Mouse (Mus musculus) neural tube, embryonic 15.5 days (tissue): ENCODE measurements around the gene Kcnk7. TPM values are rescaled to one million over a fixed set of nuclear protein-coding genes. Genes with fewer than 3 reads are reported as not detected.

Experiments used
- ATAC-seq: fragments of 200-750 bp; cut with Nextera tagmentation; 2 replicates; pipeline ENCODE4 v1.8.0; 2017; ENCODE audit warnings: mild to moderate bottlenecking, moderate TSS enrichment, moderate library complexity; ENCODE audit not compliant: low FRiP score
- H3K27ac ChIP-seq: fragments of 300-500 bp; sonication (generic); replicated peaks from 2 replicates; pipeline ENCODE4 v1.5.1; 2015; ENCODE audit warnings: mild to moderate bottlenecking, inconsistent platforms
- H3K27me3 ChIP-seq: fragments of 300-500 bp; sonication (generic); replicated peaks from 2 replicates; pipeline ENCODE4 v1.6.1; 2015; ENCODE audit warnings: inconsistent platforms
- H3K36me3 ChIP-seq: fragments of 300-500 bp; sonication (generic); 2 replicates; pipeline ENCODE4 v1.6.1; 2015; ENCODE audit warnings: inconsistent platforms
- H3K4me1 ChIP-seq: fragments of 300-500 bp; sonication (generic); 2 replicates; pipeline ENCODE4 v1.6.1; 2015; ENCODE audit warnings: inconsistent platforms
- H3K4me2 ChIP-seq: fragments of 300-500 bp; sonication (generic); 2 replicates; pipeline ENCODE4 v1.6.1; 2015; ENCODE audit warnings: inconsistent platforms, mild to moderate bottlenecking, moderate library complexity
- H3K4me3 ChIP-seq: fragments of 300-500 bp; sonication (generic); replicated peaks from 2 replicates; pipeline ENCODE4 v1.5.1; 2015; ENCODE audit warnings: mild to moderate bottlenecking, inconsistent platforms
- H3K9ac ChIP-seq: fragments of 300-500 bp; sonication (generic); replicated peaks from 2 replicates; pipeline ENCODE4 v1.6.1; 2015; ENCODE audit warnings: mild to moderate bottlenecking, inconsistent platforms
- H3K9me3 ChIP-seq: fragments of 300-500 bp; sonication (generic); replicated peaks from 2 replicates; pipeline ENCODE4 v1.6.1; 2016; ENCODE audit warnings: inconsistent platforms
- whole genome bisulfite sequencing: fragments of 180-500 bp; shearing (Covaris S2); methylation state at CpG from one replicate; pipeline ENCODE4 v1.1.7; 2015; ENCODE audit warnings: mixed read lengths; 5-methylcytosine and 5-hydroxymethylcytosine counted together
- microRNA-seq: library from miRNA; unstranded; fragments of <30 nt; microRNA quantifications from one replicate; pipeline ENCODE4, GENCODE M21; 2017
- polyA plus RNA-seq: library from polyadenylated mRNA; unstranded; fragments of >200 nt; fragmentation: Nextera tagmentation; extraction: Ambion mirVana; gene quantifications from 2 replicates; pipeline ENCODE4 v1.2.1, GENCODE M21; 2015

Gene Kcnk7
- polyA plus RNA-seq, 1 experiment from 2014 or later = 0.35 TPM

GRCm38 (mm10) chr19:5743576-5743975 lies 39.4 kb downstream of the Kcnk7 start:
- H3K4me3 ChIP-seq = peak overlapping the region; percentile 57; the same call in 1 of the 2 replicates
- peaks cover 64% of the 10 kb centered on the region for H3K4me1 ChIP-seq
- ATAC-seq = no peak
- H3K27me3 ChIP-seq = peaks cover 58% of the 10 kb centered on the region
- WGBS = 44% methylated on average over 5 of the region's 5 CpGs
- 0 out of 2 replicates have a peak overlapping the region, but pooled peaks have one; percentile 9 for H3K9ac ChIP-seq
- peak overlapping the region; percentile 98; the same call in 1 of the 2 replicates for H3K4me2 ChIP-seq
- no peaks in the 10 kb centered on the region for H3K36me3 ChIP-seq
- no peak overlapping the region for H3K27ac ChIP-seq
- no peaks in the 10 kb centered on the region for H3K9me3 ChIP-seq

GRCm38 (mm10) chr19:5745756-5746710 lies 41.9 kb downstream of the Kcnk7 start:
- peak overlapping the region; percentile 44 for H3K9ac ChIP-seq
- peak overlapping the region; percentile 23; the same call in 1 of the 2 replicates for H3K27ac ChIP-seq
- 6% methylated on average over 36 of the region's 36 CpGs for WGBS
- H3K9me3 ChIP-seq = no peaks in the 10 kb centered on the region
- H3K27me3 ChIP-seq = peaks cover 70% of the 10 kb centered on the region
- H3K36me3 ChIP-seq = no peaks in the 10 kb centered on the region
- ATAC-seq = peak; percentile 54
- H3K4me2 ChIP-seq = peak overlapping the region; percentile 57
- H3K4me1 ChIP-seq = peaks cover 52% of the 10 kb centered on the region
- peak overlapping the region; percentile 28 for H3K4me3 ChIP-seq

DNA sequence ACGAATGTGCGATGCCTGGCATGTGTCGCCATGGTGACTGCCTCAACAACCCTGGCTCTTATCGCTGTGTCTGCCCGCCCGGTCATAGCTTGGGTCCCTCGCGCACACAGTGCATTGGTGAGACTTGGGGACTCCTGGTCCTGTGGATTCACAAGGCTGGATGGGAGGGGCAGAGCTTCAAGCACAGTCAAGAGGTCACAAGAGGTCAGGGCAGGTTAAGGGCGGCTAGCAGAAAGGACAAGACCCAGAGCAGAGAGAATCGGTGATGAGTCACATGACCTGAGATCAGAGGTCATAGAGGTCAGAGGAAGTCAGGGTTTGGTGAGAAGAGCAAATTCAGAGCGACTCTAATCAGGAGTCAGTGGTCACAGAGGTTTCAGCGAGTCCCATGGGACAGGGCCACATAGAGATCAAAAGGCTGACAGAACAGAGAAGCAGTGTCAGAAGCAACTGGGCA lies 42.8 kb downstream of the Kcnk7 start:
- peaks cover 48% of the 10 kb centered on the region for H3K4me1 ChIP-seq
- WGBS = 22% methylated on average over 12 of the region's 12 CpGs
- peaks cover 79% of the 10 kb centered on the region for H3K27me3 ChIP-seq

GRCm38 (mm10) chr19:5749476-5749875 lies 45.3 kb downstream of the Kcnk7 start:
- Histone ChIP-seq H3K36me3 (no peaks in the 10 kb centered on the region), H3K27me3 (peaks cover 78% of the 10 kb centered on the region), H3K4me2 (no peak overlapping the region), H3K9me3 (no peaks in the 10 kb centered on the region), H3K4me1 (peaks cover 26% of the 10 kb centered on the region), H3K4me3 (no peak overlapping the region), H3K9ac (no peak overlapping the region), H3K27ac (no peak overlapping the region)
- ATAC-seq = no peak
- 85% methylated on average over 6 of the region's 6 CpGs for WGBS

More for the DNA sequence above, 42.8 kb downstream of the Kcnk7 start:
- H3K9me3 ChIP-seq = no peaks in the 10 kb centered on the region
- ATAC-seq = 0 out of 2 replicates have a peak, but pooled peaks have one; percentile 26
- no peak overlapping the region for H3K4me3 ChIP-seq
- no peaks in the 10 kb centered on the region for H3K36me3 ChIP-seq
- H3K27ac ChIP-seq = no peak overlapping the region
- H3K4me2 ChIP-seq = peak overlapping the region; percentile 57
- H3K9ac ChIP-seq = no peak overlapping the region

- no peak for ATAC-seq
- Histone ChIP-seq H3K27ac (no peak overlapping the region), H3K36me3 (no peaks in the 10 kb centered on the region), H3K9ac (no peak overlapping the region), H3K4me2 (no peak overlapping the region), H3K4me1 (peaks cover 12% of the 10 kb centered on the region), H3K27me3 (peaks cover 77% of the 10 kb centered on the region), H3K4me3 (no peak overlapping the region), H3K9me3 (no peaks in the 10 kb centered on the region)
- WGBS = 12% methylated on average over 22 of the region's 22 CpGs
Observed at GRCm38 (mm10) chr19:5750951-5751350, 46.8 kb downstream of the Kcnk7 start.

GRCm38 (mm10) chr19:5751742-5752141 lies 47.6 kb downstream of the Kcnk7 start:
- no peaks in the 10 kb centered on the region for H3K9me3 ChIP-seq
- peaks cover 9% of the 10 kb centered on the region for H3K4me1 ChIP-seq
- ATAC-seq = no peak
- H3K9ac ChIP-seq = no peak overlapping the region
- no peaks in the 10 kb centered on the region for H3K36me3 ChIP-seq
- H3K27ac ChIP-seq = no peak overlapping the region
- H3K4me3 ChIP-seq = no peak overlapping the region
- 7% methylated on average over 20 of the region's 20 CpGs for WGBS
- peaks cover 79% of the 10 kb centered on the region for H3K27me3 ChIP-seq
- H3K4me2 ChIP-seq = peak overlapping the region; percentile 7

GRCm38 (mm10) chr19:5756321-5756985 lies 52.3 kb downstream of the Kcnk7 start:
- 14% methylated on average over 28 of the region's 29 CpGs for WGBS
- peak; percentile 51; the same call in 1 of the 2 replicates for ATAC-seq
- Histone ChIP-seq H3K27me3 (peaks cover 62% of the 10 kb centered on the region), H3K36me3 (peaks cover 40% of the 10 kb centered on the region), H3K4me1 (peaks cover 14% of the 10 kb centered on the region), H3K9ac (no peak overlapping the region), H3K4me3 (no peak overlapping the region), H3K27ac (no peak overlapping the region), H3K4me2 (peak overlapping the region; percentile 26), H3K9me3 (no peaks in the 10 kb centered on the region)

Small RNA genes within 50 kb of the gene (microRNA-seq; reads per million reads assigned to microRNA genes)
- not detected for gene Mir6987

Other genes with a start within 250 kb of the Kcnk7 start
- gene Ccdc85b, start 246.5 kb upstream of the Kcnk7 start, polyA plus RNA-seq = 12.6 and 15.0 TPM in 2 replicates
- gene Fibp, start 243.8 kb upstream of the Kcnk7 start, polyA plus RNA-seq = 151 and 154 TPM in 2 replicates
- 4.5 and 9.0 TPM in 2 replicates for gene Ctsw, start 235.9 kb upstream of the Kcnk7 start, polyA plus RNA-seq
- 54.0 and 62.6 TPM in 2 replicates for gene Efemp2, start 230.4 kb upstream of the Kcnk7 start, polyA plus RNA-seq
- gene Mus81, start 216.0 kb upstream of the Kcnk7 start, polyA plus RNA-seq = 48.0 and 48.4 TPM in 2 replicates
- 3,233 and 3,320 TPM in 2 replicates for gene Cfl1, start 213.9 kb upstream of the Kcnk7 start, polyA plus RNA-seq
- gene 1700020D05Rik, start 200.6 kb upstream of the Kcnk7 start, polyA plus RNA-seq = 0.20 and 0.42 TPM in 2 replicates
- 82.1 and 103 TPM in 2 replicates for gene Snx32, start 193.8 kb upstream of the Kcnk7 start, polyA plus RNA-seq
- gene Ovol1, start 143.7 kb upstream of the Kcnk7 start, polyA plus RNA-seq = 0.06 and 2.0 TPM in 2 replicates
- gene Ap5b1, start 136.3 kb upstream of the Kcnk7 start, polyA plus RNA-seq = 2.7 and 4.7 TPM in 2 replicates
- 68.2 and 81.5 TPM in 2 replicates for gene Rnaseh2c, start 102.5 kb upstream of the Kcnk7 start, polyA plus RNA-seq
- gene Kat5, start 94.1 kb upstream of the Kcnk7 start, polyA plus RNA-seq = 64.9 and 66.2 TPM in 2 replicates
- gene Rela, start 66.9 kb upstream of the Kcnk7 start, polyA plus RNA-seq = 31.6 and 39.2 TPM in 2 replicates
- 19.1 and 21.7 TPM in 2 replicates for gene Sipa1, start 40.7 kb upstream of the Kcnk7 start, polyA plus RNA-seq
- gene Map3k11, start 15.6 kb upstream of the Kcnk7 start, polyA plus RNA-seq = 12.7 and 18.3 TPM in 2 replicates
- 21.0 and 23.4 TPM in 2 replicates for gene Pcnx3, start 15.5 kb upstream of the Kcnk7 start, polyA plus RNA-seq
- 15.9 and 18.6 TPM in 2 replicates for gene Ehbp1l1, start 21.9 kb downstream of the Kcnk7 start, polyA plus RNA-seq
- gene Fam89b, start 25.3 kb downstream of the Kcnk7 start, polyA plus RNA-seq = 122 and 138 TPM in 2 replicates
- 15.6 and 19.1 TPM in 2 replicates for gene Ltbp3, start 36.5 kb downstream of the Kcnk7 start, polyA plus RNA-seq
- 81.6 and 83.1 TPM in 2 replicates for gene Scyl1, start 67.1 kb downstream of the Kcnk7 start, polyA plus RNA-seq
- 13.8 and 23.4 TPM in 2 replicates for gene Frmd8, start 170.9 kb downstream of the Kcnk7 start, polyA plus RNA-seq
- gene Slc25a45, start 173.4 kb downstream of the Kcnk7 start, polyA plus RNA-seq = 2.0 and 3.9 TPM in 2 replicates
- gene Tigd3, start 189.8 kb downstream of the Kcnk7 start, polyA plus RNA-seq = 8.9 and 10.0 TPM in 2 replicates
- 95.7 and 115 TPM in 2 replicates for gene Dpf2, start 208.6 kb downstream of the Kcnk7 start, polyA plus RNA-seq
- 19.3 and 20.9 TPM in 2 replicates for gene Cdc42ep2, start 220.4 kb downstream of the Kcnk7 start, polyA plus RNA-seq